Mouse (Mus musculus) gonadal fat pad, adult 2 months (tissue): Measurements from ENCODE around the gene Itih5. TPM values are rescaled to one million over a fixed set of nuclear protein-coding genes. Genes with fewer than 3 reads are reported as not detected.

Experiments used
- DNase-seq: peaks from one replicate; pipeline ENCODE4 v3.0.0-alpha.2; 2012; ENCODE audit warnings: low read depth
- polyA plus RNA-seq: library from polyadenylated mRNA; depleted of rRNA; stranded (reverse); fragments of >200 nt; gene quantifications from 2 replicates; pipeline ENCODE4 v1.2.3, GENCODE M21; 2012; rRNA removed

Gene Itih5
- 65.8 and 82.6 TPM in 2 replicates for polyA plus RNA-seq

GRCm38 (mm10) chr2:10153201-10154075, at the start of gene Itih5:
TSS of gene Itih5 (plus strand) at chr2:10153571.
- DNase-seq = no peak

GRCm38 (mm10) chr2:10108535-10109189, 44.7 kb upstream of the Itih5 start:
- no peak for DNase-seq

GRCm38 (mm10) chr2:10118751-10119150, 34.6 kb upstream of the Itih5 start:
- no peak for DNase-seq

- no peak for DNase-seq
Measured at GRCm38 (mm10) chr2:10119276-10119675, 34.1 kb upstream of the Itih5 start.

- no peak for DNase-seq
Measured at GRCm38 (mm10) chr2:10121826-10122225, 31.5 kb upstream of the Itih5 start.

GRCm38 (mm10) chr2:10126122-10126521, 27.2 kb upstream of the Itih5 start:
- DNase-seq = no peak

- peak; percentile 41 for DNase-seq
Measured at GRCm38 (mm10) chr2:10127471-10127870, 25.9 kb upstream of the Itih5 start.

GRCm38 (mm10) chr2:10128571-10128970, 24.8 kb upstream of the Itih5 start:
- no peak for DNase-seq

GRCm38 (mm10) chr2:10130341-10130990, 22.9 kb upstream of the Itih5 start:
- DNase-seq = no peak

GRCm38 (mm10) chr2:10131296-10131695, 22.1 kb upstream of the Itih5 start, which contains the start of gene Itih2:
TSS of gene Itih2 (minus strand) at chr2:10131396.
- DNase-seq = no peak

GRCm38 (mm10) chr2:10132128-10132527, 21.2 kb upstream of the Itih5 start:
- DNase-seq = no peak

GRCm38 (mm10) chr2:10133941-10134340, 19.4 kb upstream of the Itih5 start:
- no peak for DNase-seq

GRCm38 (mm10) chr2:10137320-10137719, 16.1 kb upstream of the Itih5 start:
- DNase-seq = peak; percentile 40

- no peak for DNase-seq
Measured at GRCm38 (mm10) chr2:10140456-10140855, 12.9 kb upstream of the Itih5 start.

- DNase-seq = no peak
Measured at GRCm38 (mm10) chr2:10142472-10143454, 10.6 kb upstream of the Itih5 start.

- DNase-seq = no peak
Measured at GRCm38 (mm10) chr2:10145514-10145913, 7.9 kb upstream of the Itih5 start.

GRCm38 (mm10) chr2:10147176-10147575, 6.2 kb upstream of the Itih5 start:
- DNase-seq = peak; percentile 93

- DNase-seq = no peak
Measured at GRCm38 (mm10) chr2:10152590-10152989, 781 bp upstream of the Itih5 start.

GRCm38 (mm10) chr2:10157184-10157583, 3.8 kb downstream of the Itih5 start:
- DNase-seq = no peak

- DNase-seq = no peak
Measured at GRCm38 (mm10) chr2:10162011-10162410, 8.6 kb downstream of the Itih5 start.

GRCm38 (mm10) chr2:10166635-10167034, 13.3 kb downstream of the Itih5 start:
- DNase-seq = no peak
